Mouse (Mus musculus) thymus, adult 2 months (tissue): Measurements from ENCODE around the gene Slc39a7.

Experiments
- CTCF ChIP-seq: fragments of 200-500 bp; IDR thresholded peaks from 2 replicates; pipeline ENCODE4 v1.5.1; 2012; ENCODE audit warnings: mild to moderate bottlenecking, control low read depth, low read length, moderate library complexity, borderline replicate concordance; ENCODE audit not compliant: control insufficient read depth, poor library complexity, insufficient read depth; ENCODE audit errors: extremely low read depth
- POLR2A ChIP-seq: fragments of 200-500 bp; IDR thresholded peaks from 2 replicates; pipeline ENCODE4 v1.6.1; 2012; ENCODE audit warnings: mild to moderate bottlenecking, low read length, control low read depth, moderate library complexity; ENCODE audit not compliant: control insufficient read depth, poor library complexity, insufficient read depth; ENCODE audit errors: extremely low read depth

DNA sequence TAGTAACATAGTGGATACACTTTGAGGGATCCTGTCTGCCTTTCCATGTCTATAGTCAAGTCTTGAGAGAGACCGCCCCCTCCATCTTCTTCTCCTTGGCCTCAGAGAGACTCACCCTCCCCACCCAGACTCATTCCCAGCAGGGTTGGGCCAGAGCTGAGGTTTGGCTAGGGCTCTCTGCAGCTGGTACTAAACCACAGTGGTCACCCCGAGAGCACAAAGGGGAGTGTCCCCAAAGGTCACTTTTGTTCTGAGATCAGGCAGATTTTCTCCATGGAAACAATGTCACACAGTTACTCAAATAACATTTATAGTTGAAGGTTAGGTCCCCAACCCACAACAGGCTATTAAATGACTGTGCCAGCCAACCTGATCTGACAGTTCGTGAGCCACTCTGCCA, 37.4 kb upstream of the Slc39a7 start:
- no peak for TF ChIP-seq CTCF
- no peak for TF ChIP-seq POLR2A
